Mouse (Mus musculus) adrenal gland (tissue): ENCODE measurements around the gene Leprot.

Experiments used
- intact Hi-C: fragments of 180-260 bp; cut with DNase I; formaldehyde crosslinking; loops from one replicate; pipeline ENCODE4 v1.15.1; 2025

Gene Leprot

GRCm38 (mm10) chr4:101656956-101657570 lies 9.5 kb downstream of the Leprot start:
- intact Hi-C loops = loop anchor here (5.0 kb wide), 1 partner anchor 340 kb away; no protein-coding TSS in a partner anchor

- intact Hi-C loops = no loop called here
Measured at GRCm38 (mm10) chr4:101664160-101664750, 16.7 kb downstream of the Leprot start.

GRCm38 (mm10) chr4:101664766-101665165 lies 17.2 kb downstream of the Leprot start:
- intact Hi-C loops = no loop called here

GRCm38 (mm10) chr4:101669161-101669560 lies 21.6 kb downstream of the Leprot start:
- intact Hi-C loops = no loop called here

- intact Hi-C loops = no loop called here
Measured at GRCm38 (mm10) chr4:101669811-101670210, 22.3 kb downstream of the Leprot start.

GRCm38 (mm10) chr4:101674790-101675189 lies 27.3 kb downstream of the Leprot start:
- intact Hi-C loops = no loop called here

GRCm38 (mm10) chr4:101675726-101676125 lies 28.2 kb downstream of the Leprot start:
- intact Hi-C loops = no loop called here

GRCm38 (mm10) chr4:101682620-101683019 lies 35.1 kb downstream of the Leprot start:
- intact Hi-C loops = no loop called here

- intact Hi-C loops = no loop called here
Measured at GRCm38 (mm10) chr4:101683086-101683485, 35.6 kb downstream of the Leprot start.

- intact Hi-C loops = no loop called here
Measured at GRCm38 (mm10) chr4:101684821-101685220, 37.3 kb downstream of the Leprot start.

- intact Hi-C loops = no loop called here
Measured at GRCm38 (mm10) chr4:101686227-101686810, 38.8 kb downstream of the Leprot start.

- intact Hi-C loops = no loop called here
Measured at GRCm38 (mm10) chr4:101689241-101689640, 41.7 kb downstream of the Leprot start.

- intact Hi-C loops = no loop called here
Measured at GRCm38 (mm10) chr4:101689645-101690044, 42.1 kb downstream of the Leprot start.

- intact Hi-C loops = no loop called here
Measured at GRCm38 (mm10) chr4:101692892-101693291, 45.4 kb downstream of the Leprot start.

- intact Hi-C loops = no loop called here
Measured at GRCm38 (mm10) chr4:101694529-101694928, 47.0 kb downstream of the Leprot start.

- intact Hi-C loops = no loop called here
Measured at GRCm38 (mm10) chr4:101697236-101697635, 49.7 kb downstream of the Leprot start.

- intact Hi-C loops = no loop called here
Measured at GRCm38 (mm10) chr4:101699423-101699822, 51.9 kb downstream of the Leprot start.

GRCm38 (mm10) chr4:101700892-101701640 lies 53.5 kb downstream of the Leprot start:
- intact Hi-C loops = no loop called here

GRCm38 (mm10) chr4:101705325-101705724 lies 57.8 kb downstream of the Leprot start:
- intact Hi-C loops = no loop called here

- intact Hi-C loops = no loop called here
Measured at GRCm38 (mm10) chr4:101707234-101707633, 59.7 kb downstream of the Leprot start.

GRCm38 (mm10) chr4:101707953-101708352 lies 60.4 kb downstream of the Leprot start:
- intact Hi-C loops = no loop called here
